Mouse (Mus musculus): ENCODE measurements around the gene Cd300lg. TPM values are rescaled to one million over a fixed set of nuclear protein-coding genes. Genes with fewer than 3 reads are reported as not detected.

Cd300lg gene
- total RNA-seq, 2 experiments from 2014 or later = not detected

DNA sequence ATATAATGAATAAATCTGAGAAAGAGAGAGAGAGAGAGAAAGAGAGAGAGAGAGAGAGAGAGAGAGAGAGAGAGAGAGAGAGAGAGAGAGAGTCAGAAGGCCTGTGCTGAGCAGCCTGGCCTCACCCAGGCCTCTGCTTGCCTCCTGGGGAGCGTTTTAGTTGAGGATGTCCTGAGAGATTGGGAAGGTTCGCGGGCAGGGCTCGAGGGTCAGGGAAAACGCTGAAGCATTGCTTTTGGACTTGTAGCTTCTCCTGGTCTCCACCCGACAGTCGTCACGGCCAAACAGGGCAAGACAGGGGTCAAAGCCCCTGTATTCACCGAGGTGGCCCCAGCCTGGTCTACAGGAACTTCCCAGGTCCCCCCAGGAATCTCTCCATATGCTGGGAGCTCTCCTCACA, 5.3 kb downstream of the Cd300lg start:
- DNase-seq = no peak
- intact Hi-C loops (cut with DNase I) = no loop called here

DNA sequence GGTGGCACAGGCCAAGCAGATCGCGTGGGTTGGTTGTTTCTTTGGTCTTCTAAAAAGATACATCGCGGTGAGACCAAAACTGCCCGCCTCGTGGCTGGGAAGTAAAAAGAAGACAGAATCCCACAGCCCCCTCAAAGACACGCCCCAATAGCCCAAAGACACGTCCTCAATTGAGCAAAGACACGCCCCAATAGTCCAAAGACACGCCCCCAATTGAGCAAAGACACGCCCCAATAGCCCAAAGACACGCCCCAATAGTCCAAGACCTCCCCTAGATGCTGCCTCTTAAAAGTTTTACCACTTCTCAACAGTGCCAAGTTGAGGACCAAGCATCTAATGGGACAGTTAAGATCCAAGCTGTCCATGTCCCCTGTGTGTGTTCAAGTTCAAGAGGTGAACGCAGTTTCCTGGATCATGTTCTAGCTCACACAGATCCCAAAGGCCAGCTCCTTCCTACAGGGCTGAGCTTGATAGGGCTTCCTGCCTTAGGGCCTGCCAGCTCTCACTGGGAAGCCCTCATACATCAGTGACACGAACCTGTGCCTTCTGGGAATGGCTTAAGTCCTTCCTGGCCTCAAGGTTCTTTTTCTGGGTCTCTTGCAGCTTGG, 8.7 kb downstream of the Cd300lg start:
- intact Hi-C loops (cut with DNase I) = no loop called here
- no peak for DNase-seq

DNA sequence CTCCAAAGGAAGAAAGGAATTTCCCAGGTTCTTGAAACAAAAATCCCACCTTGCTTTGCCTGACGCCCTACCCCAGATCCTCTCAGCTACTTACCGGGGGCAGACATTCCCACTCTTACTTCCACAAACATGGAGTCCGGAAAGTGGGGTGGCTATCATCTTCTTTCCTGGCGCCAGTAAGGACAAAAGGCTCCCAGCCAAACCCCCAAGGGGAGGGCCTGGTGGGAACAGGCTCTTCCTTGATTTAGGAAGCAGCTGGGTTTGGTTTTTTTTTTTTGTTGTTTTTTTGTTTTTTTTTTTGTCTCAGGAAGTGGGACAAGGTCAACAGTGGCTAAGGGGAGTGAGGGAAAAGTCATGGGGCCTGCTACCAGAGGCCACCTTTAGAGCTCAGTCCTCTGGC, 10.2 kb downstream of the Cd300lg start:
- intact Hi-C loops (cut with DNase I) = no loop called here
- DNase-seq = no peak

DNA sequence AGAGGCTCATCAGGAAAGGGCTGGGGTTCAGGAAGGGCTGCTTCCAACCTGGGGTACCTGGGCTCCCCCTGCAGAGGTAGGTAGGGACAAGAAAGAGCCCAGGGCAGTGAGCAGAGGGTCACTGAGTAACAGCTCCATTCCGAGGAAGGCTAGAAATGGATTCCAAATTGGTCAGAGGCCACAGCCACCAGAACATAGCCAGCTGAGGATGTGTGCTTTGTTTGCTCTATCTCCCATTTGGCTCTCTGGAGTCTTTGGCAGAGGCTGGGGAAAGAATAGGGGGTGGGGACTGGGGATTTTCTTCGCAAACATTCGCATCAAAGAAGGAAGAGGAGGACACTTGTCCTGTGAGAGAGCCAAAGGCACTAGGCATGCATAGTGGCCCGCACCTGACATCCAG, 10.6 kb downstream of the Cd300lg start:
- intact Hi-C loops (cut with DNase I) = no loop called here
- DNase-seq = no peak

DNA sequence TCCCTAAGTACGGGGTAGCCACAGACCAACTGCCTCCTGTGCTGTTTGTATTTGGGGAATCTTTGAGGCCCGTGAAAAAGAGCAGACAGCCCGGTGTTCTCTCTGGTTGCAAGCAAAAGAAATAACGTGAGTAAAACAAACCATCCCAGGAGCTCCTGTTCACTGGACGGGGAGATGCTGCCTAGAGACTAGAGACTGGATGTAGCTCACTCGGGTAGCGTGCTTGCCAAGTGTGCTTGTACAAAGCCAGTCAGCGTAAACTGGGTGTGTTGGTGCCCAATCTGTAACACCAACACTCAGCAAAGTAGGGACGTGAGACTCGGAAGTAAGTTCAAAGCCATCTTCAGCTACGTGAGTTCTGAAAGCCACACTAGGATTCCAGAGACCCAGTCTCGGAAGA, 11.4 kb downstream of the Cd300lg start:
- intact Hi-C loops (cut with DNase I) = no loop called here
- no peak for DNase-seq

DNA sequence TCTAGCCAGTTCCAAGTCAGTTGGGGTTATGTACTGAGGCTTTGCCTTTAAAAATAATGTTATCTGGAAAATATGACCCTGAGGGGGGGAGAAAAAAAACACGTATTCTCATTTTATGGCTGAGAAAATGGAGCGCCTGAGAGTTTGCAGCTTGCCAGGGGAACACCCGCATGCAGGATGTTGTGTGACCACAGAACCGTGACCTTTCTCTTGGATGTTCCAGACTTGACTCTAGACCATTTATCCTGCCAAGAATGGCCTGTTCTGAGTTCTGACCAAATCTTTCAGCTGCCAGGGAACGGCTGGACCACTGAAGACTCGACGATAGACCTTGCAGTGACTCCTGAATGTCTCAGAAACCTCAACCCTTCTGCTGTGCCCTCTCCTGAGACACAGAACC, 11.9 kb downstream of the Cd300lg start:
- intact Hi-C loops (cut with DNase I) = no loop called here
- no peak for DNase-seq

DNA sequence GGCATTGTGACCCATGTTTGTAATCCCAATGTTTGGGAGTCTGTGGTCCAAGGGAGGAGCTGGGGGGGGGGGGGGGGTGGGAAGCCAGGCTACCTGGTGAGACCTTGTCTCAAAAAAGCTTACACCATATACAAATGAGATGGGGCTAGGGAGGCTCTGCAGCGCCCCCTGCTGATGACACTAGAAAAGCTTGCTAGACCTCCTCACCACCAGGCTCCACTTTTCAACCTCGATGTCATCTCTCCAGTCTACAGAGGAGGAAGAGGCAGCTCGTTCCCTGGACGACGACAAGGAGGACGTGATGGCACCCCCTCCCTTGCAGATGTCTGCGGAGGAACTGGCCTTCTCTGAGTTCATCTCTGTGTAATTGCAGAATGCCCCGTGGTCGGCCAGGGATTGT, 12.5 kb downstream of the Cd300lg start:
- intact Hi-C loops (cut with DNase I) = no loop called here
- peak; percentile 70 for DNase-seq

DNA sequence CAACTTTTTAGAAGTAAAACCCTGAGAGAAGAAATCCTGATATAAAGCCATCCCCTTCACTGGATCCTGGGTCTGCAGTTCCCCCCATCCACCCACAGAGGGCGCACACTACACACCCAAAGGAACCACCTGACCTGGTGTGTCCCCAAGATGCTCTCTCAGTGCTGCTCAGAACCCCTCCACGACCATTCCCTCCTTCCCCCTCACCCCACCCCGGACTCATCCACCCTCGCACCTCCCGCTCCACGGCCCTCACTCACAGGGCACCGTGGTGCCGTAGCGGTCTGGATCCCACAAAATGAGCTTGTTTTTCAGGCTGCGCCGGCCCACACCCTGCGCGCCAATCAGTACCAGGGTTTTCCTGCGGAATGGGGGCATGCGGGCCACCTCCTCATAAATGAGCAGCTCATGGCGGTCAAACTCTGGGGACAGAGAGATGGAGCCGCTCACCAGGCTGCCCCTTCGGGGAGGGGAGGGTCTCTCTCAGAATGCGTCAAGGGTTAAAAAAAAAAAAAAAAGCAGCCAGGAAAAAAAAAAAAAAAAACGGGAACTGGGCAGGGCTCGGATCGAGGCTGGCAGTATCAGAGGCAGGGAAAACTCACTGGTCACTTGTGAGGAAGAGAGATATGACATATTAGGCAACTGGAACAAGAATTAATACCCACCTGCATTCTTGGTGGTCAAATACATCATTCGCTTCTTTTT, 20.1 kb downstream of the Cd300lg start:
- intact Hi-C loops (cut with DNase I) = loop anchor here (5.0 kb wide), 1 partner anchor 76 kb away; no protein-coding TSS in a partner anchor
- DNase-seq = peak; percentile 79

DNA sequence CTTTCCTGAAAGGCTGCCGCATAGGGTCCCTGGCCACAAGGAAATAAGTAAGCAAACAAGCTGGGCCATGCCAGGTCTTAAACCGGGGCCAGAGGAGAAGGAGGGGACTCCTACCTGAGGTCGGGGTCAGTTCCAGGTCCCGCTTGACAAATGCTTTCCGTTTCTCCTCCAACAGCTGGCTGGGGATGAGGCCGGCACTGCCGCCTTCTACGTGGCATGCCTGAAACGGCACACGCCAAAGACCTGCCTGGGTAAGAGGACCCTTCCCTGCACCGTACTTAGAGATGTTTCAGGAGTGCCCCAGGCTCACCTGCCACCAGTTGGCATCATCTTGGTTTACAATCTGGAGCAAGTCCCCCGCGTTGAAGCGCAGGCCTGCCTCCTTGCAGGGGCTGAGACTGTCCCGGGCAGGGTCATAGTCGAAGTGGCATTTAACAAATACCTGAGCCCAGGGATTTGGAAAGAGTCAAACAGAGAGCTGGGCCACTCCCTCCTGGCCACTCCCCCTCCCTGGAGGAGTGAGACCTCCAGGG, 20.7 kb downstream of the Cd300lg start:
- intact Hi-C loops (cut with DNase I) = loop anchor here (5.0 kb wide), 1 partner anchor 75 kb away; no protein-coding TSS in a partner anchor
- DNase-seq = no peak

DNA sequence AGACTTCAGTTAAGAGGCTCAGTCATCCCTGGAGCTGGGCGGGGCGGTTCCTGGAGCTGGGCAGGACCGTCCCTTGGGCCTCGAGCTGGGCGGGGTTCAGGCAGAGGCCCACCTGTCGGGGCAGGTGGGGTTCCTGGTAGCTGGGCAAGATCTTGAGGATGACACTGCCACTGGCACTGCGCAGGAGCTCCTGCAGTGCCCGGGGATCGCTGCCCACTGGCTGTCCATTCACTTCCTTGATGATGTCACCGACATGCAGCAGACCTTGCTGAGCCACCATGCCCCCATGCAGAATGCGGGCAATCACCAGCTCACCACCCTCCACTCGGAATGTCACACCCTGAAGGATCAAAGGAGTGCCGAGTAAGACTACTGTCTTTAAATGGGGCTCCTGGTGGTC, 21.8 kb downstream of the Cd300lg start:
- no peak for DNase-seq
- intact Hi-C loops (cut with DNase I) = loop anchor here (5.0 kb wide), 1 partner anchor 74 kb away; no protein-coding TSS in a partner anchor

DNA sequence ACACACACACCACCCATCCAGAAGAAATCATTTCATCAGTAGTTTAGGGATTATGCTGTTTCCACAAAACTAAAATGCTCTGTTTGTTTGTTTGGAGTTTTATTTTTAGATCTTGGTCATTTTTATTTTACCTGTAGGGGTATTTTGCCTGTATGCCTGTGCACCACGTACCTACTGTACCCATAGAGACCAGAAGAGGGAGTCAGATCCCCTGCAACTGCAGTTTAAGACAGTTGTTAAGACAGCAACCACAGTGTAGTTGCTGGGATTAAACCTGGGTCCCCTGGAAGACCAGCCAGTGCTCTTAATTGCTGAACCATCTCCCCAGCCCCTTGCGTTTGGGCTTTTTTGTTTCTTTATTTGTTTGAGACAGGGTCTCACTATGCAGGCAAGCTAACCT, 27.7 kb downstream of the Cd300lg start:
- intact Hi-C loops (cut with DNase I) = no loop called here
- no peak for DNase-seq

DNA sequence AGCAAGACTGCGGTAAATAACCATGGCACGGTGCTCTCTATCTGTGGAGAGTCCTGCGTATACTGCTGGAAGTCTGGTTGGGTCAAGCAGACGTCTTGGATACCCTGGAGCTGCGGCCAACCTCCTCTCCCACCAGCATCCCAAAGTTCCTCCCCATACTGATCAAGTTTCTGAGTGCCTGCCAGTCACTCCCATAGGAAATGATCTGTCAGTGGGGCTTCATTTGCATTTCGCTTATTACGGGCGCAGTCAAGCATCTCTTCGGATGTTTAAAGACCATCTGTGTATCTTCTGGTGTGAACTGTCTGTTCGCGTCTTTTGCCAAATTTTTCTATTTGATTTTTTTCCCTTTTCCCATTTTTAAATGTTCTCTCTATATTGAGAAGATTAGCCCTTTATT, 28.3 kb downstream of the Cd300lg start:
- intact Hi-C loops (cut with DNase I) = no loop called here
- peak; percentile 41 for DNase-seq

DNA sequence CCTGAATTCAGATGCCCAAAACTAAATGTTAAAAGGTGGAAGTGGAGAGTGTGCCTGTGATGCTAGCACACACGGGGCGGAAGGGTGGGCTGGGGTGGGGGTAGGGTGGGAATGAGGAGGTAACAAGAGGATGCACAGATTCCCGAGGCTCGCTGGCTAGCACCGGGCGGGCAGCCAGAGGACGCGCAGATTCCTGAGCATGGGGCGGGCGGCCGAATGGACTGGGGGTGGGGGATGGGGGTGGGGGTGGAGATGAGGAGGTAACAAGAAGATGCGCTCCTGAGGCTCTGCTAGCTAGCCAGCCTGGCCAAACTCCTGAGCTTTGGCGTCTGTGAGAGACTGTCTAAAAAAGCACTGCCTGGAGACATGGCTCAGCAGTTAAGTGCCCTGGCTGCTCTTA, 29.1 kb downstream of the Cd300lg start:
- intact Hi-C loops (cut with DNase I) = no loop called here
- peak; percentile 43 for DNase-seq

DNA sequence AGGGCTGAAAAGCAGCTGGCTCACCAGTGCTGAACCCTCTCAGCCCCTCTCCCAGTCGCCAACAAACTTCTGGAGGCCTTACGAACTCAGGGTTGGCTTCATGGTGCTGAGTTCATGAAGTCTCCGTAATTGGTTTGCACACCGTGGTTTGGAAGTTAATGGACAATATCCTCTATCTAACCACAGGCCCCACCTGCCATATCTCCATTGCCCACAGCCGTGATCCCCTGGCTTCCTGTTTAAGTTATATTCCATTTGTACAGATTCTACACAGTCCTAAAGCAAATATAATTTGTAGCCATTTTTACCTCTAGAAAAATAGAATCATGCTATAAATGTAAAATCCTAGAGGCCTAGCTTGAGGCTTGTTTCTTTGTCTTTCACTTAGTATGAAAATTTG, 31.4 kb downstream of the Cd300lg start:
- no peak for DNase-seq

DNA sequence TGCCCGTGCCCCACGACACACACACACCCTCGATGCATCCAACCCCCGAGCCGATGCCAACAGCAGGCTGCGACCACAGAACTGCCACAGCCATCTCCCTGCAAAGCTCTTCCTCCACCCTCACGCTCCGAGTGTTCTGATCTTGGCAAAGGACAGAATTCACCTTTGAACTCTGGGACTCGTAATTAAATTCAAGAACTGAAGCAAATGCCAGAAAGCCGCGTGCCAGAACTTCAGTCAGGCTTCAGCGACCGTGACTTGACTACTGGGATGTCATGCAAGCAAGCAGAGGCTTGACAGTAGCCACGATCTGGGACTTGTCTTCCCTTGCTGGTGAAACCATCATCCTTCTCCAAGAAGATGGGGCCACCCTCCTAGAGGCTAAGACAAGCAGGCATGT, 32.4 kb downstream of the Cd300lg start:
- intact Hi-C loops (cut with DNase I) = no loop called here
- DNase-seq = no peak

More for the DNA sequence above, 31.4 kb downstream of the Cd300lg start:
- intact Hi-C loops (cut with DNase I) = no loop called here

DNA sequence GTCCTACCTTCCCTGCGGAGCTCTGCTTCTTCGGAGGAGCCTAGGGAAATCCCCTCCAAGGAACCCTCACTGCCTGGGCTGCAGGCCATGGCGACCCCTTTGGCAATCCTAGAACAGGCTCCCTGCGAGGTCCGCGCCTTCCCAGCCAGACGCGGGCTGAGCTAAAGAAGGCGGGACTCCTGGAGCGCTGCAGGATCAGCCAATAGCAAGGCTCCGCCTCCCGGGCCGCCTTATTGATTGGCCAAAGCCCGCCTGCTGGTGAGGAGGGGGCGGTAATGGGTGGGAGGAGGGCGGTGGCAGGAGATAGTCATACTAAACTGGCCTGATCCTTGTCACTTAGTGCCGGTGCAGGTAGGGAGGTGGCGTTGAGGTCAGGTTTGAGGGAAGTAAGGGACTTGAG, 41.0 kb downstream of the Cd300lg start:
- DNase-seq = peak; percentile 78

DNA sequence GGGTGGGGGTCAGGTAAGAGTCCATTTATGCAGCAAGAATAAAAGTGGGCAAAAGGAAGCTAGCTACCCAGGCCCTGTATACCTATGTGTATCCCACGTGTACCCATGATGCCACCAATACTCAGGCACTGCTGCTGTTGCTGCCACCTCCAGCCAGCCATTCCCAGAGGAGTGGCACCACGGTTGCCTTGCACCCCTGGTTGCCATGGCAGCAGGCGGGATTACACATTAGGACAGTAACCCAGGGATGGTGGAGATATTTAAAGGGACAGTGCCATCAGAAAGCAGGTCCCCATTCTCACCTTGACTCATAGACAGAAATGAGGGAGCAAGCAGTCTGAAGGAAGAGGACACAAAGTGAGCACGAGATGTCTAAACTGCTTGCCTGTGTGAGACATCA, 41.9 kb downstream of the Cd300lg start:
- intact Hi-C loops (cut with DNase I) = no loop called here
- DNase-seq = no peak

More for the DNA sequence above, 41.0 kb downstream of the Cd300lg start:
- intact Hi-C loops (cut with DNase I) = no loop called here

DNA sequence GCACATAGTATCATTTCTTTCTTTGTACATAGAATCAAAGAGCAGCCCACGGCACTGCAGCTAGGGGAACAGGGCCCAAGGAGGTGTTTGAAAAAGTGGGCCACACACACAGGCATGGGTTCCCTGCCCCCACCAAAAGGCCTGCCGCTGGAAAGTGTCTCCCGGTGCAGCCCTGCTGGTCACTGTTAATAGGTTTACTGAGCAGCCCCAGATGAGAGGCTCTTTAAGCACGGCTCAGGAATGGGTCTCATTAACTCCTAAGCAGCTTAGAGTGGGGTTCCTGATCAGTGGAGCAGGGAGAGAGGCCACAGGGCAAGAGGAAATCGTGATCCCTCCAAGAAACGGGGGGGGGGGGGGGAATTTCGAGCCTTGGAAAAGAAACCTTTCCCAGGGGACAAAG, 42.9 kb downstream of the Cd300lg start:
- DNase-seq = no peak
- intact Hi-C loops (cut with DNase I) = no loop called here

DNA sequence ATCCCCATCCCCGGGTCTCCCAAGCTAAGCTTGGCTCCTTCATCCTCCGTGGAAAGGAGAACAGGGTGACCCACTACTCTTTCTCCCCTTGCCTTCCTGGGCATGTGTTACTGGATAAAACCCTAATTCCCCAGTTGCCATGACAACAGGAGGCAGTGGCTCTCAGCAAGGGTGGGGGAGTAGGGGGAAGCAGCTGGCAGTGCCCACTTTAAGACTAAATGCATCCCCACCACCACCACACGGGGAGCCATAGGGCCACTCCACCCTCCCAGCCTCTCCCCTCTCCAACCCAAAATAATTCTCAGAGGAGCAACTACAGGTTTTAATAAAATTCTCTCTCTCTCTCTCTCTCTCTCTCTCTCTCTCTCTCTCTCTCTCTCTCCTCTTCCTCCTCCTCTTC, 45.0 kb downstream of the Cd300lg start:
- intact Hi-C loops (cut with DNase I) = no loop called here
- peak; percentile 68 for DNase-seq

DNA sequence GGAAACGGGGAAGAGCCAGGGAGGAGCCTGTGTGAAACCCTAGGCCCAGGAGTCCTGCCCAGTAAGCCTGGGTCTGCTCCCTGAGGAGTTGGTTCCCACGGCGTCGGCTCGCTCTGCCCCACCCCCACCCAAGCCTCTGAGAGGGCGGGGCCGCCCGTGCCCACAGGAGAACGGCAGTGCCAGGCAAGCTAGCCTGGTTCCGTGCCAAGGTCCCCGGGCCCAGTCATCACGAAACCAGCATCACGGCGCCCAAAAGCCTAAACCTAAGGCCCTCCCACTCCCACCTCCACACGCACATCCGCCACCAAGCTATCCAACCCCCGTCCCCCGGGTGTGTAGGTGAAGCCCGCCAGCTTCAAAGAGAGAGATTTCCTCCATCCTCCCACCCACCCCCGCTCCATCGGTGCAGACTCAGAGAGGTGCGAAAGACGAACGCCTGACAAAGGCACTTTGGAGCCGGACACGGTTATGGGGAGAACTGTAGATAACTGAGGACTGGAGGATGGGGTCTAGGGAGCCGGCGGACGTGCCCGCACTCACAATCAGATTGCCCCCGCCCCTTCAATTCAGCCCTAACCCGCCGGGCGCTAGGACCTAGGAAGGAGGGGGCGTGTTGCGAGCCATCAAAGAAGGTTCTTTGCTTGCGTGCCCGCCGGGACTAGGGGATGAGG, 45.9 kb downstream of the Cd300lg start:
- intact Hi-C loops (cut with DNase I) = no loop called here
- peak; percentile 83 for DNase-seq
